Mouse (Mus musculus) forebrain, embryonic 11.5 days (tissue): Measurements from ENCODE around the gene Krt84. TPM values are rescaled to one million over a fixed set of nuclear protein-coding genes. Genes with fewer than 3 reads are reported as not detected.
A peak's percentile ranks its signal among the peaks of the same experiment; 100 is the strongest.

Experiments
- ATAC-seq: fragments of 200-750 bp; cut with Nextera tagmentation; replicated peaks from 2 replicates; pipeline ENCODE4 v1.8.0; 2017; ENCODE audit warnings: moderate TSS enrichment; ENCODE audit not compliant: low FRiP score
- DNase-seq: peaks from one replicate; pipeline ENCODE4 v3.0.0-alpha.2; 2017; ENCODE audit warnings: low spot score
- H3K27ac ChIP-seq: fragments of 300-500 bp; sonication (generic); 2 replicates; pipeline ENCODE4 v1.5.1; 2014; ENCODE audit warnings: low read depth, low read length
- H3K27me3 ChIP-seq: fragments of 300-500 bp; sonication (generic); 2 replicates; pipeline ENCODE4 v1.6.1; 2014; ENCODE audit warnings: mild to moderate bottlenecking, low read length, mixed read lengths; ENCODE audit not compliant: control insufficient read depth, insufficient read depth
- H3K36me3 ChIP-seq: fragments of 300-500 bp; sonication (generic); 2 replicates; pipeline ENCODE4 v1.6.1; 2014; ENCODE audit warnings: mild to moderate bottlenecking, low read length, moderate library complexity, mixed read lengths; ENCODE audit not compliant: control insufficient read depth, insufficient read depth
- H3K4me1 ChIP-seq: fragments of 300-500 bp; sonication (generic); replicated peaks from 2 replicates; pipeline ENCODE4 v1.6.1; 2014; ENCODE audit warnings: low read length, mixed read lengths; ENCODE audit not compliant: control insufficient read depth, insufficient read depth
- H3K4me2 ChIP-seq: fragments of 300-500 bp; sonication (generic); 2 replicates; pipeline ENCODE4 v1.6.1; 2014; ENCODE audit warnings: low read depth, mild to moderate bottlenecking, low read length, moderate library complexity, mixed read lengths; ENCODE audit not compliant: severe bottlenecking
- H3K4me3 ChIP-seq: fragments of 300-500 bp; sonication (generic); 2 replicates; pipeline ENCODE4 v1.5.1; 2014; ENCODE audit warnings: low read depth, low read length
- H3K9ac ChIP-seq: fragments of 300-500 bp; sonication (generic); 2 replicates; pipeline ENCODE4 v1.6.1; 2014; ENCODE audit warnings: low read length
- H3K9me3 ChIP-seq: fragments of 300-500 bp; sonication (generic); 2 replicates; pipeline ENCODE4 v1.6.1; 2016; ENCODE audit warnings: low read length, mixed read lengths; ENCODE audit not compliant: control insufficient read depth
- WGBS: fragments of 180-500 bp; shearing (Covaris S2); extraction: QIAGEN DNeasy Blood & Tissue Kit; methylation state at CpG from one replicate; pipeline ENCODE4 v1.1.7; 2014; 5-methylcytosine and 5-hydroxymethylcytosine counted together
- polyA plus RNA-seq: library from polyadenylated mRNA; unstranded; fragments of >200 nt; fragmentation: Nextera tagmentation; extraction: Ambion mirVana; gene quantifications from 2 replicates; pipeline ENCODE4 v1.2.1, GENCODE M21; 2014

The Krt84 gene
- polyA plus RNA-seq, 1 experiment from 2014 or later = not detected

DNA sequence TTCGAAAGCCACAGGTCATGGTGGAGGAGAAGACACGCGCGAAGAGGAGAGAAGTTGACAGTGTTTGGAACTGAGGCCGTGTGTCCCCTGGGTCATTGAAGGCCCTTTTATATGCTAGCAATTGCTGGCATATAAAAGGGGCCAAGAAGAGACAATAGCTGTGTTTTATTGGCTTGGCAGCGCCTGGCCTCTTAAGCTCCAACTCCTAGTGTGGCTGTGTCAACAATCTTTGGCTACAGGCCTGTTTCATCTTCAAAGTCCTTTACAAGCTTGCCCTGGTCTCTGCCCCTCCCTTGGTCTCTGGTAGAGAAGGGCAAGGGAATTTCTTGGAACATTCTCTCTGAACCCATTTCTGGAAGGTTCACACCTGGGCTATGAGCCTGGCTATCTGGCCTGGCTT is 41.2 kb downstream of the Krt84 start, which contains the start of gene Krt83:
TSS of gene Krt83 (minus strand) at position 82 of the 400 bp plus-strand sequence.
- Histone ChIP-seq H3K9me3 (no peaks in the 10 kb centered on the region), H3K27ac (no peak within 1 kb of the TSS), H3K27me3 (no peaks in the 10 kb centered on the region), H3K36me3 (no peaks in the 10 kb centered on the region), H3K4me3 (no peak within 1 kb of the TSS), H3K4me2 (no peak within 1 kb of the TSS), H3K4me1 (no peaks in the 10 kb centered on the region), H3K9ac (no peak within 1 kb of the TSS)
- ATAC-seq = no peak
- 73% methylated on average over 6 of the region's 6 CpGs for WGBS
- no peak for DNase-seq

DNA sequence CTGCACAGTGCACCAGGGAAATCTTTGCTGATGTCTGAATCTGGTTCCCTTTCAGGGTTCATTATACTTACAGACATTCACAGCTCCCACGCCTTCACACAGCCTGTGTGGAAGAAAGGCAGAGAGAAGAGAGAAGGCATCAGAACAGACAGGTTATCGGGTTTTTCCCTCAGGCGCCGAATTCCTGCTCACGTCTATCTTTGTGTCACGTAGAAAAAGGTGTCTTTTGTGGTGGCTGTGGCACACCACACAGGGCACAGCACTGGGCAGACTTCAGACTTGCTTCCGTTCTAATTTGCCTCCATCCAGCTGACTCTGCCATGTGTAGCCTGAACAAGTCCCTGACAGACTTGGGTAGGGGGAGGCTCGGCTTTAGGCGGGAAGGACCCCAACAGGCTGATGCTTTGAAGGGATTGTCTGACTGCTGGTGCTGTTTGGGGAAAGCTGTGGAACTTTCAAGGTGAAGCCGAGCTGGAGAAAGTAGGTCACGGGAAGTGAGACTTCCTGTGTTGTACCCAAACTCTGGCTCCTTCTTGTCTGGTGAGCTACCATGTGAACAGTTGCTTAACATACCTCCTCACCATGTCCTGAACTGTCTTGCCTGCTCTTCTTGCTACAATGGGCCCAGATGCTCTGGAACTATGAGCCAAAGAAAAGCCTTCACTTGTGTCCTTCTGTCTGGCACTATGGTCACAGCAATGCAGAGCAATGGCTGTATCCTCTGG is 46.5 kb downstream of the Krt84 start:
- Histone ChIP-seq H3K4me2 (no peak overlapping the region), H3K27me3 (no peaks in the 10 kb centered on the region), H3K9me3 (no peaks in the 10 kb centered on the region), H3K4me1 (no peaks in the 10 kb centered on the region), H3K4me3 (no peak overlapping the region), H3K27ac (no peak overlapping the region), H3K36me3 (no peaks in the 10 kb centered on the region), H3K9ac (no peak overlapping the region)
- 83% methylated on average over 11 of the region's 11 CpGs for WGBS
- DNase-seq (no peak), ATAC-seq (no peak)

DNA sequence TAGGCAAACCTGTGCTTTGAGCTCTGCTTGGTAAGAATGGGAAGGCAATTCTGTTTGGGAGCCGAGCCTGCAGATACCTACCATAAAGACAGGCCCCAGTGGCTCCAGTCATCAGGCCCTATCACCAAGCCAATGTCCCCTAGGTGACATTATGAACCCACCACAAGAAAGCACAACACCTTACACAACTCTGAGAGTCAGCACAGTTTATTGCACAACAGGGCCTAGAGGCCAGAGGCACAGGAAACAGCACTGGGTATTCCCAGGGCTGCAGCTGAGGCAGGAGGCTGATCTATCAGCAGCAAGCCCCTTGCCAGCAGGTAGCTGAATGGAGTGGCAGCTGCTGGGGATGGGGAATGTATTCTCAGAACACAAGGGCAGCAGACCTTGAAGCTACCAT is 47.7 kb downstream of the Krt84 start:
- 83% methylated on average over 1 of the region's 1 CpGs for WGBS
- Histone ChIP-seq H3K4me2 (no peak overlapping the region), H3K4me3 (no peak overlapping the region), H3K27me3 (no peaks in the 10 kb centered on the region), H3K27ac (no peak overlapping the region), H3K9me3 (no peaks in the 10 kb centered on the region), H3K9ac (no peak overlapping the region), H3K36me3 (no peaks in the 10 kb centered on the region), H3K4me1 (no peaks in the 10 kb centered on the region)
- no peak for ATAC-seq
- DNase-seq = no peak

DNA sequence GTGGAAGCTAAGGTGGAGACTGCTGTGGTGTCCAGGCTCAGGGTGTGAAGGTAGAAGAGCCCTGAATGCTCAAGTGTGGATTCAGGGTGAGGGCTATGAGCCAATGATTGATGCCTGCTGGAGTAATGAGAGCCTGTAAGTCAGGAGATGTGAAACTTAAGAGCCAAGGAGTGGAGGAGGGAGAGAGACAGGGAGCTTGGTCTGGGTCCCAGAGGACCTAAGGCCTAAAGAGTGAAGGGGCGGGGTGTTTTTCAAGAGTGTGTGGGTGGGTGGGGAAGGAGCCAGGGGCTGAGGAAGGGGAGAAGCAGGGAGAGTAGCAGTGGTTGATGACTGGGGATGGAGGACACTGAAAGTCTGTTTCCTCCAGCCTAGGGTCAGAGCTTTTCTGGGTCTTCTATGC is 49.0 kb downstream of the Krt84 start:
- no peaks in the 10 kb centered on the region; the same call in 1 of the 2 replicates for H3K4me1 ChIP-seq
- no peak overlapping the region for H3K9ac ChIP-seq
- no peaks in the 10 kb centered on the region for H3K36me3 ChIP-seq
- no peak overlapping the region for H3K27ac ChIP-seq
- no peaks in the 10 kb centered on the region for H3K9me3 ChIP-seq
- no peak overlapping the region for H3K4me3 ChIP-seq
- ATAC-seq (no peak), DNase-seq (no peak)
- no peaks in the 10 kb centered on the region for H3K27me3 ChIP-seq
- H3K4me2 ChIP-seq = no peak overlapping the region
- WGBS = 57% methylated on average over 1 of the region's 1 CpGs

DNA sequence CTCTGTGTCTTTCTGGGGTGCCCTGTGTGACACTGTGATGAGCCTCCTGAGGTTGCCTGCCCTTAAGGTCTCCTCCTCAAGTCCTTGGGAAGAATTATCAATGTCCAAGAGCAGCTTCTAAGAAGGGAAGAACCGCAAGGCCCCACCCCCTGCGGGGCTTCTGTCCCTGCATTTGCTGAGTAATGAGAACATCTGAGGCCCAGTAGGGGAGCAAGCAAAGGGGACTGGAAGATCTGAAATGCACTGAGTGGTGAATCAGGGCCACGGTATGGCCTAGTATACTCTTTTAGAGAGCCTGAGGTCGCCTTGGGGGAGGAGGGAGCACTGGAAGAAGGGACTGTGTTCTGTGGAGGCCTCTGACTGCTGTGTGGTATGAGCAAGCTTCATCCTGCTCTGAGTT is 50.6 kb downstream of the Krt84 start:
- Histone ChIP-seq H3K27me3 (no peaks in the 10 kb centered on the region), H3K9ac (no peak overlapping the region), H3K4me1 (no peaks in the 10 kb centered on the region; the same call in 1 of the 2 replicates), H3K4me2 (no peak overlapping the region), H3K4me3 (no peak overlapping the region), H3K36me3 (no peaks in the 10 kb centered on the region), H3K9me3 (no peaks in the 10 kb centered on the region), H3K27ac (no peak overlapping the region)
- WGBS = 36% methylated on average over 4 of the region's 4 CpGs
- no peak for ATAC-seq
- no peak for DNase-seq

DNA sequence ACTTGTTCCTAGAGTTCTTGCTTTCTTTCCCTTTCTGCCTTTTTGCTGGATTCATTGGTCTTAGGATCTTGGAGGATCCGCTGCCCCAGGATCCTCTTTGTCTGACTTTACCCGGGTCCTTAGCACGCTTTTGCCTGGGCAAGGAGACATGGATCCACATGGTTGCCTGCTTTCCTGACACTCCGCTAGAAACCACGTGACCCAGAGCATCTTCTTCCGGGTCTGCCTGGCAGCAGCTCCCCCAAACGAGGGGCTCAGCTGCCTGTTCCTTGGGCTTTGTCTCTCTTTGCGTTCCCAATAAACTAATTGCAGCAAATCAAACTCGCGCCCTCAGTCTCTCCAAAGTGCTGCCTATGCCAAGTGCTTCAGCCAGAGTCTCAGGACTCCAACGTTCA is 53.0 kb downstream of the Krt84 start:
- no peaks in the 10 kb centered on the region for H3K36me3 ChIP-seq
- H3K9ac ChIP-seq = peak overlapping the region; percentile 27; the same call in 1 of the 2 replicates
- peak overlapping the region; percentile 48 for H3K4me2 ChIP-seq
- no peak overlapping the region for H3K27ac ChIP-seq
- ATAC-seq (no peak), DNase-seq (peak; percentile 54)
- H3K27me3 ChIP-seq = no peaks in the 10 kb centered on the region
- H3K9me3 ChIP-seq = no peaks in the 10 kb centered on the region
- 34% methylated on average over 11 of the region's 11 CpGs for WGBS
- H3K4me3 ChIP-seq = peak overlapping the region; percentile 12; the same call in 1 of the 2 replicates
- no peaks in the 10 kb centered on the region; the same call in 1 of the 2 replicates for H3K4me1 ChIP-seq

DNA sequence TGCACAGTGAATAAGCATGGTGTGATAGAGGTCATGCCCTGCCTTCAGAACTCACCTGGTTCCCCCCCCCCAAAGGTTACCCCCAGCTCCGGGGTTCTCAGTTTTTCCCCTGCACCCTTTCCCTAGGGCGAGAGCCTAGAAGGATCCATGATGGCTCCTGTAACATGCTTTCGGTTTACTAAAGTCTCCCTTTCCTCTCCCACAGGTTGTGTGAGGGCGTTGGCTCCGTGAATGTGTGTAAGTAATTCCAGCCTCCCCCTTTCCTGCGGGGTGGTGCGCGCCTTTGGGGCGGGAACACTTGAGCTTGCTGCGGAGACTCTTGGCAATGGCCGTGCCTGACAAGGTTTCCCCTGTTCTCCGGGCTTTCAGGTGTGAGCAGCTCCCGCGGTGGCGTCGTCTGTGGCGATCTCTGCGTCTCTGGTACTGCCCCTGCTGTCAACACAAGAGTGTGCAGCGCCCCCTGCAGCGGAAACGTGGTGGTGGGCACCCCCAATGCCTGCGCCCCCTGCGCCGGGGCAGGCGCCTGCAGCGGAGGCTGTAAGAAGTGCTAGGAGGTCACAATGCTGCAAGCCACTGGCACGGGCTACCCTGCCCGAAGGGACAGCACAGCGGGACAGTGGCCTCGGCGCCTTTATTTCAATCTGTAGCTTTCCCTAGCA is 53.5 kb downstream of the Krt84 start:
- WGBS = 9% methylated on average over 31 of the region's 31 CpGs
- Histone ChIP-seq H3K36me3 (no peaks in the 10 kb centered on the region), H3K27me3 (no peaks in the 10 kb centered on the region), H3K4me1 (no peaks in the 10 kb centered on the region; the same call in 1 of the 2 replicates), H3K27ac (no peak overlapping the region), H3K4me2 (peak overlapping the region; percentile 48), H3K9me3 (no peaks in the 10 kb centered on the region), H3K9ac (peak overlapping the region; percentile 27; the same call in 1 of the 2 replicates), H3K4me3 (peak overlapping the region; percentile 12; the same call in 1 of the 2 replicates)
- ATAC-seq = peak; percentile 39; the same call in 1 of the 2 replicates
- DNase-seq = peak; percentile 82
